Mouse (Mus musculus) liver, adult 2 months (tissue): ENCODE data around the gene Itih4. TPM values are rescaled to one million over a fixed set of nuclear protein-coding genes. Genes with fewer than 3 reads are reported as not detected.

ENCODE experiments used
- DNase-seq: peaks from one replicate; pipeline ENCODE4 v3.0.0-alpha.2; 2011; ENCODE audit warnings: low read depth, low spot score; ENCODE audit errors: extremely low read depth
- H3K27ac ChIP-seq: fragments of 200-500 bp; replicated peaks from 2 replicates; pipeline ENCODE4 v1.5.1; 2012; ENCODE audit warnings: low read depth, mild to moderate bottlenecking, control low read depth, inconsistent platforms, low read length; ENCODE audit not compliant: insufficient read depth
- H3K27me3 ChIP-seq: fragments of 200-500 bp; 2 replicates; pipeline ENCODE4 v1.6.1; 2012; ENCODE audit warnings: mild to moderate bottlenecking, moderate library complexity, low read length, inconsistent platforms; ENCODE audit not compliant: control insufficient read depth, insufficient read depth
- H3K36me3 ChIP-seq: fragments of 200-500 bp; 2 replicates; pipeline ENCODE4 v1.6.1; 2012; ENCODE audit warnings: low read length, inconsistent platforms; ENCODE audit not compliant: control insufficient read depth, insufficient read depth
- H3K4me1 ChIP-seq: fragments of 200-500 bp; 2 replicates; pipeline ENCODE4 v1.6.1; 2011; ENCODE audit warnings: low read length; ENCODE audit not compliant: control insufficient read depth, insufficient read depth
- H3K4me3 ChIP-seq: fragments of 200-500 bp; 2 replicates; pipeline ENCODE4 v1.5.1; 2011; ENCODE audit warnings: low read depth, mild to moderate bottlenecking, control low read depth, low read length, moderate library complexity; ENCODE audit not compliant: insufficient read depth
- H3K79me2 ChIP-seq: fragments of 200-500 bp; 2 replicates; pipeline ENCODE4 v1.6.1; 2012; ENCODE audit warnings: inconsistent platforms, mild to moderate bottlenecking, low read length, moderate library complexity; ENCODE audit not compliant: control insufficient read depth, insufficient read depth
- H3K9ac ChIP-seq: fragments of 200-500 bp; 2 replicates; pipeline ENCODE4 v1.6.1; 2012; ENCODE audit warnings: low read depth, mild to moderate bottlenecking, control low read depth, inconsistent platforms, low read length
- CTCF ChIP-seq: fragments of 200-500 bp; IDR thresholded peaks from 2 replicates; pipeline ENCODE4 v1.5.1; 2011; ENCODE audit warnings: low read depth, low read length, control low read depth
- POLR2A ChIP-seq: fragments of 200-500 bp; IDR thresholded peaks from 2 replicates; pipeline ENCODE4 v1.6.1; 2011; ENCODE audit warnings: low read length, control low read depth; ENCODE audit not compliant: insufficient read depth; ENCODE audit errors: extremely low read depth
- WGBS: fragments of 180-500 bp; shearing (Covaris S2); methylation state at CpG from one replicate; pipeline ENCODE4 v1.1.7; 2018; 5-methylcytosine and 5-hydroxymethylcytosine counted together
- polyA plus RNA-seq: library from polyadenylated mRNA; depleted of rRNA; stranded (reverse); fragments of >200 nt; gene quantifications from 2 replicates; pipeline ENCODE4 v1.2.3, GENCODE M21; 2012
- total RNA-seq: library from RNA; depleted of rRNA; stranded (reverse); fragments of >200 nt; gene quantifications from 2 replicates; pipeline ENCODE4 v1.2.3, GENCODE M21; 2014

The Itih4 gene
- total and polyA plus RNA-seq, 2 experiments = 1,004 to 1,052 TPM

DNA sequence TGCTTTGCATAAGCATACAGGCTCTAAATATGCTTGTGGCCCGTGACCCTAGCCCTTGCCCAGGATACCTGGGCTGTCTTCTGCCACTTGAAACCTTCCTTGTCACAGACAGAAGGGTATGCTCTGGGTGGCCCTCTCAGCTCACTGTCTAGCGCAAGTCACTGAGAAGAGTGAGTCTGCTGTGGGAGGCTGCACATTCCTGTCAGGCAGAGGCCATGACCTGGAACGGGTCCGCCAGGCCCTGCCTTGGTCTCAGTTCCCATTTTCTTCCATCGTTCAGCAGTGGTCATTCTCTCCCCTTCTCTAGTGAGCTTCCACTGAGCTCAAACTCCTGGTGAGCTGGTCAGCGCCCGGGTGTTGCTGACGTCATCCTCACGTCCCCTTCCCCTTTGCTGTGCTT, 10.3 kb upstream of the Itih4 start:
- Histone ChIP-seq H3K4me1 (peaks cover 16% of the 10 kb centered on the region), H3K79me2 (no peaks in the 10 kb centered on the region), H3K36me3 (no peaks in the 10 kb centered on the region), H3K4me3 (no peak overlapping the region), H3K27me3 (no peaks in the 10 kb centered on the region), H3K27ac (peak overlapping the region; percentile 48), H3K9ac (0 out of 2 replicates have a peak overlapping the region, but pooled peaks have one; percentile 10)
- whole genome bisulfite sequencing = 68% methylated on average over 9 of the region's 9 CpGs
- DNase-seq = no peak
- TF ChIP-seq POLR2A (no peak), CTCF (no peak)

DNA sequence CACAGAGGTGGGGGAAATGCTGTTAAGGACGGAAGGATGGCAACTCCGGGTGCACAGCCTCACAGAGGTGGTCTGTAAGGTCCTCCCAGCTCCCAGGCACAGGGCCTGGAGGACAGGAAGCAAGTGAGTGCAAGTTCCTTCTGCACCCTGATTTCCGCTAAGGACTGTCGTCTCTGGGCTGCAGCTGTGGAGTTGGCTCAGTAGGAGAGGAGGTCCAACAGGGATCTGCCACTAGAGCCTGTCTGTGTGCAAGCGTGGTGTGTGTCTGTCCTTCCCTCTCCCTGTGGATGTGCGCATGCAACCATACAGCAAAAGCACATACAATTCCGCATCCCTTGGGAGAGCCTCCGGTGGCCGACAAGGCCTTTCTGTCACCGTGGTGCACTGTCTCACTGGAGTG, 9.8 kb upstream of the Itih4 start:
- H3K4me1 ChIP-seq = peaks cover 16% of the 10 kb centered on the region
- no peak for TF ChIP-seq CTCF
- no peak for TF ChIP-seq POLR2A
- 84% methylated on average over 10 of the region's 10 CpGs for WGBS
- H3K27me3 ChIP-seq = no peaks in the 10 kb centered on the region
- H3K27ac ChIP-seq = peak overlapping the region; percentile 48
- no peak overlapping the region for H3K4me3 ChIP-seq
- no peak overlapping the region for H3K9ac ChIP-seq
- DNase-seq = no peak
- no peaks in the 10 kb centered on the region for H3K36me3 ChIP-seq
- H3K79me2 ChIP-seq = no peaks in the 10 kb centered on the region

DNA sequence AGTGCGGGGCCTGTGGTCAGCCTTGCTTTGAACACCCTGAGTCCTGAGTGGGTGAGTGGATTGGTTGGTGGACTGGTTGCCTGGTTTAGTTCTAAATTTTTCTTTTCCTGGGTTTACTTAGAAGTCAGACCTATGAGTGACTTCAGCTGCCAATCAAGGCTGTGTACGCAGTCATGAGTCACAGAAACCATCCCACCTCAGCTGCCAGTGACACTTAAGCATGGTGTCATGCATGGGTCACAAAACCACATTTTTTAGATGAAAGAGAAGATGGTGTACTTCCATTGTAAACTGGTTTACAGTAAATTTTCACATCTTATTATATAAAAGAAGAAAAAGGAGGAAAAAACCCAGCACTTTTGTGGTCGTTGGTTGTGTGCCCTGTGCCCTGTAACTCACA, 8.4 kb upstream of the Itih4 start:
- H3K27me3 ChIP-seq = no peaks in the 10 kb centered on the region
- H3K27ac ChIP-seq = no peak overlapping the region
- peaks cover 16% of the 10 kb centered on the region for H3K4me1 ChIP-seq
- DNase-seq = no peak
- H3K4me3 ChIP-seq = no peak overlapping the region
- 93% methylated on average over 3 of the region's 3 CpGs for WGBS
- no peaks in the 10 kb centered on the region for H3K79me2 ChIP-seq
- TF ChIP-seq POLR2A (no peak), CTCF (no peak)
- H3K9ac ChIP-seq = no peak overlapping the region
- no peaks in the 10 kb centered on the region for H3K36me3 ChIP-seq

DNA sequence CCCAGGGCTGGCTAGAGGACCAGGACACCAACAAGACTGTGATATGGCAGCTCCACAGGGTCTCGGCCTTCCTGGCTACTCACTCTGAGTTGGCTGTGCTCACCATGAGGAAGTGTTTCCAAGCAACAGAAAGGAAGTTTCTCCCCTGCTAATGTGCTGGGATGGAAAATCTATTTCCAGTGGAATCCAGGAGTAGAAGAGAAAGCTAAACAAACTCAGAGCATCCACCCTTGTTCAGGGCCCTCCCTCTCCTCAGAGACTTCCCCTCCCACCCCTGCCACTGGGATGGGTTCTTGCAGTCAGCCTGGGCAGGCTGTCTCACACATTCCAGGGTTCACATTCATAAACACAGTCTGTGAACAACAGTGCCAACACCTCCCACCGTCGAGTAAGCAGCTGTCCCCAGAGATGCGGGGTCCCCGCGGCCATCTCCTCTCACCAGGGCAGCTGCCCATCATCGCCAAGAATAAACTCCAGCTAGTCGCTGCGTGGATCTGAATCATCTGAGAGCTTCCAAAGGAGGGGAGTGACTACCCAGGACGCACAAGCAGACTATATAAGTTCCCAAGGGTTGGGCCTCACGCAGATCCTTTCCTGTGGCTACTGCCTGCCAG, 7.2 kb upstream of the Itih4 start, which contains the start of gene Mustn1:
Mustn1 (plus strand) TSS at position 243 of the 614 bp plus-strand sequence.
- Histone ChIP-seq H3K9ac (no peak within 1 kb of the TSS; the same call in 1 of the 2 replicates), H3K36me3 (no peaks in the 10 kb centered on the region), H3K4me1 (peaks cover 16% of the 10 kb centered on the region), H3K27ac (peak within 1 kb of the TSS; percentile 5; the same call in 1 of the 2 replicates), H3K79me2 (no peaks in the 10 kb centered on the region), H3K27me3 (no peaks in the 10 kb centered on the region), H3K4me3 (peak within 1 kb of the TSS; percentile 15)
- 73% methylated on average over 11 of the region's 11 CpGs for WGBS
- TF ChIP-seq POLR2A = no peak
- no peak for TF ChIP-seq CTCF
- no peak for DNase-seq

DNA sequence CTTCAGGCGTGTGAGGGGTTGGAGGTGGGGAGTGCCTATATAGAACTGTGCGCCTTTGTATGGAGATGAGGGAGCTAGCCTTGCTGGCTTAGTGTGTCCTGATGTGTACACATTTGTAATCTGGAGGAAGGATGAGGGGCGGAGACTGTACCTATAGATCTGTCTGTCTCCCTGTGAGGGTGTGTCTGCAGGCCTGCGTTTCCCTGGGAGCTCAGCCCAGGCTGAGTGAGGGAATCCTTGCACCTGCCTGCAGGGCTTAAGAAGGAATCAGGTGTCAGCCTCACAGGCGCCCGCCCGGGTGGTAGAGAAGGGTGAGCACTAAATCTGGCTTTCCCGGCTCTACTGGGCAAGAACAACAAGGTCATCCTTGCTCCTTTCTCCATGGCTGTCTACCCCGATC, 6.5 kb upstream of the Itih4 start:
- Histone ChIP-seq H3K36me3 (no peaks in the 10 kb centered on the region), H3K27me3 (no peaks in the 10 kb centered on the region), H3K4me3 (peak overlapping the region; percentile 15; the same call in 1 of the 2 replicates), H3K4me1 (peaks cover 11% of the 10 kb centered on the region), H3K27ac (no peak overlapping the region), H3K79me2 (no peaks in the 10 kb centered on the region), H3K9ac (no peak overlapping the region; the same call in 1 of the 2 replicates)
- WGBS = 80% methylated on average over 9 of the region's 9 CpGs
- no peak for DNase-seq
- TF ChIP-seq POLR2A (no peak), CTCF (no peak)

DNA sequence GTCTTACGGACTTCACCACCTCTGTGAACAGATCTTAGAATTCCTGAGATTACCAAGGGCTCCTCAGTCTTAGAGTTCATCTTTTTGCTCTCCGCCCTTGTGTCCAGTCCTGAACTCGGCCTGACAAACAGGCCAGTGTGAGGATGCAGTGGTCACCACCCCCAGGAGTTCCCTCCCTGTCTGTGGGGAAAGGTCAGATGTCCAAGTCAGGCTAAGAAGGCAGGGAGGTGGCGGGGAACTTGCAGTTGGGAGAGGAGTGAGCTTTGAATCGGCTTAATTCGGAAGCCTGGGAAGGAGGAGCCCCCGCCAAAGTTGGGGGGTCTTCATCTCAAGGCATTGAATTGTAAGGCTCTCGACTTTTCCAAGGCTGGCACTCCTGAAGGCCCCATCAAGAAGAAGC, 6.0 kb upstream of the Itih4 start:
- Histone ChIP-seq H3K4me3 (no peak overlapping the region), H3K4me1 (peaks cover 9% of the 10 kb centered on the region), H3K36me3 (no peaks in the 10 kb centered on the region), H3K27me3 (no peaks in the 10 kb centered on the region), H3K79me2 (no peaks in the 10 kb centered on the region), H3K27ac (no peak overlapping the region), H3K9ac (no peak overlapping the region)
- TF ChIP-seq CTCF (no peak), POLR2A (no peak)
- no peak for DNase-seq
- 77% methylated on average over 8 of the region's 8 CpGs for WGBS
